Mouse (Mus musculus) bone marrow, adult 2 months (tissue): ENCODE results near the gene Gm6583. TPM values are rescaled to one million over a fixed set of nuclear protein-coding genes. Genes with fewer than 3 reads are reported as not detected.
A peak's percentile ranks its signal among the peaks of the same experiment; 100 is the strongest.

ENCODE experiments used
- H3K27ac ChIP-seq: fragments of 200-500 bp; 2 replicates; pipeline ENCODE4 v1.5.1; 2012; ENCODE audit warnings: low read depth, mild to moderate bottlenecking, control low read depth, inconsistent platforms, low read length; ENCODE audit not compliant: control insufficient read depth, poor library complexity, insufficient read depth
- H3K4me1 ChIP-seq: fragments of 200-500 bp; 2 replicates; pipeline ENCODE4 v1.6.1; 2011; ENCODE audit warnings: low read length; ENCODE audit not compliant: control insufficient read depth, insufficient read depth
- H3K4me3 ChIP-seq: fragments of 200-500 bp; replicated peaks from 2 replicates; pipeline ENCODE3; 2011; ENCODE audit warnings: mild to moderate bottlenecking, low read depth, low read length, control low read depth; ENCODE audit not compliant: control insufficient read depth
- CTCF ChIP-seq: fragments of 200-500 bp; IDR thresholded peaks from 2 replicates; pipeline ENCODE4 v1.5.1; 2011; ENCODE audit warnings: low read length, control low read depth; ENCODE audit not compliant: control insufficient read depth, insufficient read depth
- POLR2A ChIP-seq: fragments of 200-500 bp; IDR thresholded peaks from 2 replicates; pipeline ENCODE4 v1.6.1; 2011; ENCODE audit warnings: low read depth, mild to moderate bottlenecking, control low read depth, low read length, borderline replicate concordance; ENCODE audit not compliant: control insufficient read depth
- WGBS: fragments of 180-500 bp; shearing (Covaris S2); methylation state at CpG from one replicate; pipeline ENCODE4 v1.1.7; 2018; 5-methylcytosine and 5-hydroxymethylcytosine counted together
- polyA plus RNA-seq: library from polyadenylated mRNA; stranded (reverse); fragments of >200 nt; gene quantifications from 2 replicates; pipeline ENCODE4 v1.2.4, GENCODE M21; 2011; ENCODE audit warnings: low replicate concordance; ENCODE audit not compliant: missing spikeins, insufficient read depth, insufficient read length

Gm6583 gene
- polyA plus RNA-seq, 1 experiment, result not detected

DNA sequence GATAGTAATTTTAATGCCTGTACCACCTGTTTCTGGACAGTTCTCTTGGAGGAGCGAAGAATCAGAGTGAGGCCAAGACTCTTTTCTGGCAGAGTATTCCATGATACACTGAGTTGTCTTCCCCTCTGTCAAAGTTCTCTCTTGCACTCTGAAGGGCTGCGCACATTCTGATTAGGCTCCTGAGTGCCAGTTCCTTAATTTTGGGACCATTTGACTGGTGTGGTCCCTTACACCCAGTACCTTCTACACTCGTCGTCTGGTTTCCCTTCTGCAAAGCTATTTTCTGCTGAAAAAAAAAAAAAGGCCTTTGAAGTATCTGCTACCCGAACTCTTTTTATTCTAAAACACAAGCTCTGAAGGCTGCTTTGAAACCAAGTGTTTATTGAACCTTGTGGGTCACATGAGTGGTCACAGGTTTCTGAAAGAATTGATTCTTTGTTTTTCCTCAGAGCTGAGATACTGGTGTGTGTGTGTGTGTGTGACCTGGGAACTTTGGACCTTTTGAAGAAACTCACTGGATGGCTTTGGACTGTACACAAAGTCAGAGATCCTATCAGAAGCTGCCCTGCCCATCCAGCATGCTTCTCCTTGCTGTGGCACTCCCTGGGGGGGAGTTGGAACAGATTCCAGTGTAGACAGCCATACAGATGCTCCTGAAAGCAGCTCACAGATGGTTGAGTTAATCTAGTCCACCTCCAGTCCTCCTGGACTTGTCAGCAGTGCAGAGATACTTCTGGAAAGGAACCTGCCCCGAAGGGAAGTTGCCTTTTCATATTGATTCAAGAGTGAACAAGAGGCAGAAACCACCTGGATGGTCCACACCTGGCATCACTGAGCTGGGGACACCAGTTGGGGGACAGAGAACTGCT is 11.5 kb downstream of the Gm6583 start:
- no peak overlapping the region for H3K27ac ChIP-seq
- WGBS, result 65% methylated on average over 6 of the region's 6 CpGs
- no peak for TF ChIP-seq CTCF
- no peak for TF ChIP-seq POLR2A
- H3K4me1 ChIP-seq, result no peaks in the 10 kb centered on the region; the same call in 1 of the 2 replicates
- no peak overlapping the region for H3K4me3 ChIP-seq

DNA sequence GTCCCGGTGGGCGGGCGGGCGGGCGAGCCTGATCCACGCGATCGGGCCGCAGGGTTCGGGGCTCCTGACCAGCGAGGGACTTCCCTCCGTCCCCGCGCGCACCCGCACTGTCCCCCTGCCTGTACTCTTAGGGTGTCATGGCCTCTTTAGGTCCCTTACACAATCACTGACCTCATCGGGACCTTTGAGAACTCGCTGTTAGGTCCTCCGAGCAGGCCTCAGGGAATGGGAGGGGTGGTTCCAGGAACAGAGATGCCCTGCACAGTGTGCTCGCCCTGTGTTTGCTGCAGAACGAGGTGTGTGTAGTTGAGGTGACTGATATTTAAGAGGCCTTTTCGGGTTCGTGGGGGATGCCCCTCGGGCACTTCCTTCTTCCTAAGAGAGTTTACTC is 12.6 kb downstream of the Gm6583 start:
- no peak for TF ChIP-seq CTCF
- TF ChIP-seq POLR2A, result no peak
- Histone ChIP-seq H3K4me3 (peak overlapping the region; percentile 98), H3K27ac (0 out of 2 replicates have a peak overlapping the region, but pooled peaks have one; percentile 5), H3K4me1 (no peaks in the 10 kb centered on the region; the same call in 1 of the 2 replicates)
- WGBS, result 0% methylated on average over 24 of the region's 24 CpGs

DNA sequence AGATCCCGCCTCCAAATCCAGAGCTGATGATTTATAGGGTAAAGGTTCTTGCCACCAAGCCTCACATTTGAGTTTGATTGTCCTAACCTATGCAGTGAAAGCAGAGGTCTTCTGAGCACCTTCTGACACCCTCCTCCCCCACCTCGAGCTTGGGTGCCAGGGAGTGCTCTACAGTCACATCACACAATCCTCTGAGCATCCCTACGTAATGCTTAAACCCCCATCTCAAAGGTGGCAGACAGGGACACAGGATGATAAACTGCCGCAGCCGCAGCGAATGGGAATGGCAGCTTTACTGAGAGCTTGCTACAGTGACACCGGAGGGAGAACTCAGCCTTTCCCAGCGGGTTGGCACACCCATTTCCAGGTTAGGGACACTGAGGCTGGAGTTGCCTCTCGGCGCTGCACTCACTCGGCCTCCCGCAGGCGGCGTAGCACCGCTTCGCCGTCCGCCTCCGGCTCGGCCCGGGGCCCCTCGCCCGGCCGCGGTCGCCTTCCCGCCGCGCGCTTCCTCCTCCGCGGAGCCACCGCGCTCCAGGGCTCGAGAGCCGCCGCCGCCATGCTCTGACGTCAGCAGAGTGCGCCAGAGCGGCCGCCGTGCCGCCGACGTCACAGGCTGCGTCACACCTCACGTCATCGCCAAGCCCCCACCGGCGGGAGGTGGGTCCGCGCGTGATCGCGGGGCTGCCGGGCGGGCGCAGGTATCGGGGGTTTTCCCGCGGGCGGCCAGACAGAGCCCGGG is 13.2 kb downstream of the Gm6583 start, which contains the start of the genes Srrd and Hps4:
Gene Srrd, minus strand, starts transcription at position 578 of the 742 bp plus-strand sequence.
Gene Hps4, plus strand, starts transcription at position 621 of the 742 bp plus-strand sequence.
- Histone ChIP-seq H3K4me3 (peak within 1 kb of the TSS; percentile 98), H3K27ac (peak within 1 kb of the TSS; percentile 61), H3K4me1 (no peaks in the 10 kb centered on the region; the same call in 1 of the 2 replicates)
- TF ChIP-seq POLR2A (peak; percentile 54; the same call in 1 of the 2 replicates), CTCF (no peak)
- 3% methylated on average over 61 of the region's 64 CpGs for WGBS

DNA sequence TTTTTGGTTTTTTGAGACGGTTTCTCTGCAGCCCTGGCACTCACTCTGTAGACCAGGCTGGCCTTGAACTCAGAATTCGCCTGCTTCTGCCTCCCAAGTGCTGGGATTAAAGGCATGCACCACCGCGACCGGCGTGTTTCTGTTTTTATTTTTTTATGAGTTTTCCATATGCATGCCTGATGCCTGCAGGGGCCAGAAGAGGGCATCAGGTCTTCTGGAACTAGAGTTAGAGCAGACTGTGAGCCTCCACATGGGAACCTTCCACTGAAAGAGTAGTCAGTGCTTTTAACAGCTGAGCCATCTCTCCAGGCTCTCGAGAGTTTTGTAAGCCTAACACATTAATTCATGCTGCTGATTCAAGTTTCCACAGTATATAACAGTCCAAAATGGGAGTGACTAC is 16.6 kb downstream of the Gm6583 start:
- no peak for TF ChIP-seq POLR2A
- TF ChIP-seq CTCF, result no peak
- H3K4me1 ChIP-seq, result no peaks in the 10 kb centered on the region; the same call in 1 of the 2 replicates
- no peak overlapping the region for H3K4me3 ChIP-seq
- no peak overlapping the region for H3K27ac ChIP-seq
- WGBS, result 73% methylated on average over 7 of the region's 7 CpGs

DNA sequence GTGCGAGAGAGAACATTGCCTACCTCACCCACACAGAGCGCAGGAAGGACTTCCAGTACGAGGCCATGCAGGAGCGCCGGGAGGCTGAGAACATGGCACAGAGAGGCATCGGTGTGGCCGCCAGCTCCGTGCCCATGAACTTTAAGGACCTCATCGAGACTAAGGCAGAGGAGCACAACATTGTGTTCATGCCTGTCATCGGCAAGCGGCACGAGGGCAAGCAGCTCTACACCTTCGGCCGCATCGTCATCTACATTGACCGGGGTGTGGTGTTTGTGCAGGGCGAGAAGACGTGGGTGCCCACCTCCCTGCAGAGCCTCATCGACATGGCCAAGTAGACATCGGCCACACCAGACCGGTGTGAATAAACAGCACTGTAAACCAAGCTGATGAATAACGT is 18.8 kb downstream of the Gm6583 start:
- TF ChIP-seq CTCF, result no peak
- TF ChIP-seq POLR2A, result no peak
- H3K4me3 ChIP-seq, result no peak overlapping the region
- H3K4me1 ChIP-seq, result no peaks in the 10 kb centered on the region; the same call in 1 of the 2 replicates
- no peak overlapping the region for H3K27ac ChIP-seq
- WGBS, result 94% methylated on average over 22 of the region's 22 CpGs

DNA sequence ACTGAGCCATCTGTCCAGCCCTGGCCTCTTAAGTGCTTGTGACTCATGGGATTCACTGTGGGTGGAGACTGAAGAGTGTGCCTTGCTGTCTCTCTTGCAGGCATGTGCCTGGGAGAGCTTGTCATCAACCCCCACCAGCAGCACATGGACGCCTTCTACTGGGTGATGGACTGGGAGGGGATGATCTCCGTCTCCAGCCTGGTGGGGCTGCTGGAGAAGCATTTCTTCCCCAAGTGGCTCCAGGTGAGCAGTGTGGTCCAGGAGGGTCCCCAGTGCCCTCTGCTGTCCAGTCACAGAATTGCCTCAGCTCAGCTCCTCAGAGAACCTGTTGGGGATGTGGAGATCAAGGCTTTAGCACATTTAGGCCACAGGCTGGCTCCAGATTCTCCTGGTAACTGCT is 20.4 kb downstream of the Gm6583 start:
- no peak overlapping the region for H3K4me3 ChIP-seq
- no peak for TF ChIP-seq POLR2A
- peak; percentile 80 for TF ChIP-seq CTCF
- H3K27ac ChIP-seq, result no peak overlapping the region
- WGBS, result 62% methylated on average over 2 of the region's 2 CpGs
- H3K4me1 ChIP-seq, result no peaks in the 10 kb centered on the region

DNA sequence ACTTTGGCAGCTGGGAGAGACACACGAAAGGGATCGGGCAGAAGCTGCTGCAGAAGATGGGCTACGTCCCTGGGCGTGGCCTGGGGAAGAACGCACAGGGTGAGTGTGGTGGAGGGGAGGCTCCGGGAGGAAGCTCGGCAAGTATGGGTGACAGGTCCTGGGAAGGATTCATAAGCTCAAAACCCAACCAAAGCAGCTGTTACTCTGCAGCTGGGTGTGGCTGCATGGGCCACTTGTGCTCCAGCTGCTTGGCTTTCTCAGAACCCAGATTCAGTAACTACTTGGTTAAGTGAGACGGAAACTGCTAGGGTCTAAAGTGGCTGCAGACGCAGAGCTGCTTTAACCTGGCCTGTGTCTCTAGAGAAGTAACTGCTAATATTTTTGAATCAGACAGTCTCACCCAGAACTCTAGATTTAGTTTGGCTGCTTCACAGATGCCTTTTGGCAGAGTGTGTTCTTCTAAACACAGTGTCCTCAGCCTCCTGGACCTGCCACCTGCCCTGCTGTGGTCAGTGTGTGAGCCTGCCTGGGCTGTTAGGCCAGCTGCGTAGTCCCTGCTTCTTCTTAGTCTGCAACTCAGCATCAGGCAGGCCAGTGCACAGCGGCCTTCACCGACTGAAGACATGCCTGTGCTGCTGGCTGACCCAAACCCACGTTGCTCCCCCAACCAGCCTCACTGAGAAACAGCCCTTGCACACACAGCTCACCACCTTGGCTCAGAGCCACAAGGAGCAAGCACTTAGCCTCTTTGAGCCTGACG is 25.8 kb downstream of the Gm6583 start:
- Histone ChIP-seq H3K4me1 (peaks cover 1% of the 10 kb centered on the region; the same call in 1 of the 2 replicates), H3K27ac (no peak overlapping the region), H3K4me3 (no peak overlapping the region)
- 91% methylated on average over 14 of the region's 14 CpGs for WGBS
- TF ChIP-seq CTCF, result no peak
- TF ChIP-seq POLR2A, result no peak

DNA sequence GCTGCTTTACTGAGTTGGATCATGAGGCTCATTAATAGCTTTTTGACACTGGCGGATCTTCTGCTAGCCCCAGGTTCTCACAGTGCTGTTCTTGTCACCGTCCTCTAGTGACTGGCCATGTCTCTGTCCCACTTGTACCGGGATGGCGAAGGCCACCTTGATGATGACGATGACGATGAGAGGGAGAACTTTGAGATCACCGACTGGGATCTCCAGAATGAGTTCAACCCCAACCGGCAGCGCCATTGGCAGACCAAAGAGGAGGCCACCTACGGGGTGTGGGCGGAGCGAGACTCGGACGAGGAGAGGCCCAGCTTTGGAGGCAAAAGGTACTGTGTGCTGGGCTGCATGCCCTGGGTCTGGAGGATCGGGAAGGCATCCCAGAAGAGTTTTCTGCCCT is 28.0 kb downstream of the Gm6583 start:
- 92% methylated on average over 15 of the region's 15 CpGs for WGBS
- Histone ChIP-seq H3K27ac (no peak overlapping the region), H3K4me3 (no peak overlapping the region), H3K4me1 (peaks cover 1% of the 10 kb centered on the region; the same call in 1 of the 2 replicates)
- TF ChIP-seq POLR2A (no peak), CTCF (no peak)
